Mouse (Mus musculus): Measurements from ENCODE around the gene Panx3.

Gene Panx3

DNA sequence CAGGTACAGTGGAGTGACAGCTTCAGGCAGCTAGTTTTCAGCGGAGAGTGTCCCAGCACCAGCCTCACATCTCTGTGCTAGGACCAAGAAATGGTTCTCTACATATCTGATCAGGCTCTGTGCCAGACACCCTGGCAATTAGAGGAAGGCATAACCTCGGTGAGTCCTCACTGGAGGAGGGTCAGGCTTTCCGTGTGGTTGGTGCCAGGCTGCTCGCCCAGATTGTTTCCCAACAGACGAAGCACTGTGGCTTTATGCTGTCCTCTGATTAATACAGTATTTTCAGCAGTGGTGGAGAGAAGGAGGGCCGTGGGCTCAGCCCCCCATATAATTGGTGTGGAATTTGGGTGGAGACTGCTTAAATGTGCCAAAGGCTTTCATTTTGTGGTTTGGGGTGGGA lies at the start of gene Panx3:
TSS of gene Panx3 (minus strand) at position 121 of the 400 bp plus-strand sequence.
- no peak for DNase-seq (ENCODE audit: extremely low spot score, low spot score)

DNA sequence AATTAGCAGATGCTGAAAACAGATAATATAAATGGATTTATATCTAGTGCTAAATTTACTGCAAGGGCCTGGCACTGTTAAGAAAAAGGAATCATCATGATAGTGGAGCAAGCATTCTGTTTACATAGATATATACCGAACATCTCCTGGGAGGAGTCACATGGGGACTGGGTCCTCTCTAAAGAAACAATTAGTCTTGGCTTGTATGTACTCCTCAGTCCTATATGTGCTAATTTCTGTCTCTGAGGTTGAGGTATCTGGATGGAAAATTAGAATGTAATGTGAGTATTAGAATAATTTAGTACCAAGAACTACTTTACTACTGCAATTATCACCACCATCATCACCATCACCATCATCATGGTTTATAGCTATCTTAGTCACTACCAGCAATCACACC lies 47.1 kb upstream of the Panx3 start, which contains the start of gene Olfr160:
TSS of gene Olfr160 (minus strand) at position 101 of the 400 bp plus-strand sequence.
- DNase-seq (ENCODE audit: extremely low spot score, low spot score), result no peak

GRCm38 (mm10) chr9:37689970-37690686 lies 21.1 kb upstream of the Panx3 start:
- no peak for DNase-seq (ENCODE audit: extremely low spot score, low spot score)

DNA sequence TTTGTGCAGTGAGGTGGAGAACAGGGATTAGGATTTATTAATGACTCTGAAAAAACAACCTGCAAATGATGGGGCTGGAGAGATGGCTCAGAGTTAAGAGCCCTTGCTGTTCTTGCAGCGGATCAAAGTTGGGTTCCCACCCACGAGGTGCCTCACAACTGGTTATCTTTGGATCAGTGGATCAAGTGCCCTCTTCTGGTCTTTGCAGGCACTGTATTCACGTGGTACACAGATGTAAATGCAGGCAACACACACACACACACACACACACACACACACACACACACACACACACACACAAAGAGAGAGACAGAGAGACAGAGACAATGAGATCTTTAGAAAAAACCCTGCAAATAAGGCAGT lies 18.9 kb upstream of the Panx3 start:
- DNase-seq (ENCODE audit: extremely low spot score, low spot score), result no peak

- no peak for DNase-seq (ENCODE audit: extremely low spot score, low spot score)
Measured at GRCm38 (mm10) chr9:37687288-37687940, 18.4 kb upstream of the Panx3 start.

DNA sequence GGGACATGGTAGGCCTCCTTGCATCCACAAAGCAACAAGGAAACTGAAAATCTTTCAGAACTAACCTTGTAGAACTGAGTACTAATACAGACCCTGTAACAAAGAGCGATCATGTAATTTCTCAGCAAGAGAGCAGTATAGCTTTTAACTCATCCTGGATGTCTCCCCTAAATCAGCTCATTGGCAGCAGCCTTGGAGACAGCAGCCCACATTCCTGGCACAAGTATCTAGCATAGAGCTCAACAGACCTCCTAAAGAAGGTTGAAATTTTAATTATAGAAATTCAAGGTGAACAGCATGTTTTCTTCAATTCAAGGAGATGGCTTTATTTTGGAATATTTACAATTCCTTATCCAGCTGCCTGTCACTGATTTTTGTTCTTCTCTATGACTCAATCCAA lies 12.1 kb upstream of the Panx3 start:
- no peak for DNase-seq (ENCODE audit: extremely low spot score, low spot score)

- DNase-seq (ENCODE audit: extremely low spot score, low spot score), result no peak
Measured at GRCm38 (mm10) chr9:37675287-37675686, 6.3 kb upstream of the Panx3 start.

DNA sequence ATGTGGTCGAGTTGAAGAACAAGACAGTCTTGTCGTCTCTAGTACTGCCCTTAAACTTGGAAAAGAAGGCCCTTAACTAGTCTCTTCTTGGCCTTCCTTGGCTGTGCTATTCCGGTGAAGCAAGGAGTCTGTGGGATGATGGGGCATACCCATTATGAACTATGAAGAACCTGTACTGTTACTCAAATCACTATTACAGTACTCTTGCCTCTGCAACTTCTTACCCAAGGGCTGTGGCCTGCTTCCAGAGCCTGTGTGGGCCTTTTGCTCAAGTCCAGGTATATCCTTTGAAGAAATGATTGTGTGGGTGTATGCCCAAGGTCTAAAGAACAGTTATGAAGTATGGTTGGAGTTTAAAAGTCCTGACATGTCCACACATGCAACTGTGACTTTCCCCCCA lies 1.2 kb upstream of the Panx3 start:
- DNase-seq (ENCODE audit: extremely low spot score, low spot score), result no peak

DNA sequence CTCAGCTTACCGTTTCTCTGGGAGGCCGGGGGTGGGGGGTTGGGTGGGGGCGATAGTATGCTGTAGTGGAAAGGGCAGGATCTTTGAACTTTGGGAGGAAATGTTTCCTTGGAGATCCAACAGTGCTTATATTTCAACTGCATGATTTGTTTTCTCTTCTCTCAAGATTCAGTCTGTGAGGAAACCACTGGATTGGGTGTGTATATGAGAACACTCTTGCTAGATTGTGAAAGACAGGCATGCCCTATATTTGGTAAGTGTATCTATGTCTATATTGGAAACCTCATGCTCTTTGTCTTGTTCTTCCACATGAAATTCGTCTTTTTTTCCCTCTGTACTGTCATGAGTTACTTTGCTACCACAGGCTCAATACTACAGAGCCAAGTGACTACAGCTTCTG lies 643 bp upstream of the Panx3 start:
- DNase-seq (ENCODE audit: extremely low spot score, low spot score), result no peak

DNA sequence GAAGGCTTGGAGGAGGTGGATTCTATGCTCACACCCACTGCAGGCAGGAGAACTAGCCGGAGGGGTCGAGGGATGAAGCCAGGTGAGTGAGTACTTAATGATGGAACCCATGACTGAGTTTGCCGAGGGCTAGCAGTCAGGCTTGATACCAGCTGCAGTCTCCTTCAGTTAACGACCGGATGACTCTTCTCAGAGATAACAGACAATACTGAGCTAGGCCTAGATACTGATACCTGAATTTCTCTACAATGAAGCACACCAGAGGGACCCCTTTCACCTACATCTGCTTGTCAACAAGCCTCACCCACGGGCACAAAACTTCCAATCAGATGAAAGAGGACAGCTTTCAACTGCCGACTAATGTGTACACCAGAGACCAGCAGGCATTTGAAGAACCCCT lies 3.0 kb downstream of the Panx3 start:
- DNase-seq (ENCODE audit: extremely low spot score, low spot score), result no peak

DNA sequence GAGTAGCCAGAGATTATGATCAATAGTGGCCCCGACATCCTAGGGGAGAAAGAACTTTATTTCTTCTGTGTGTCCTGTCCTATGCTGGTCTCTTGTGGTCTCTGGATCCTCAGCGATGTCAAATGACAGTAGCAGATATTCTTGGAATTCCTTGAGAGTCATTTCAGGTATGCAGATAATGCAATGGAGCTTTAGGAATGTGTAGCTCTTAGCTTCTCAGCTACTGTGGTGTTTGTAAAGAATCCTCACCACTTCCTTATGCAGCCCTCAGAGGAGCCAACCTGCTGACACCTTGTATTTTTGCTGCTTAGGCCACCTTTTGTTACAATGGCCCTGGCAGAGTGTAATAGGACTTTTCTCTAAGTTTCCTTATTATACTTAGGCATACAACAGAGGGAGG lies 4.4 kb downstream of the Panx3 start:
- no peak for DNase-seq (ENCODE audit: extremely low spot score, low spot score)

DNA sequence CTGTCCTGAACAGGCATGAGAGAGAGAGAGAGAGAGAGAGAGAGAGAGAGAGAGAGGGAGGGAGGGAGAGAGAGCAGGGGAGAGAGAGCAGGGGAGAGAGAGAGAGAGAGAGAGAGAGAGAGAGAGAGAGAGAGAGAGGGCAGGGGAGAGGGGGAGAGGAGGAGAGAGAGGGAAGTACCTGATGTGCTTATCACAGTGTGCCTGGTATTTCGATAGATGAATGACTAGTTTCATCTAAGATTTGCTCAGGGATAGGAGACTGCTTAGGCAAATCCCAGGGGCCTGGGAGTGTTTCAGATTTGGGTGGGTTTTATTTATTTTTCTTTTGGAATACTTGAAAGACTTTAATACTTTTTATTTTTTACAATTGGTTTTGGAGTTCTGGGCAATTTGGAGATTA lies 5.8 kb downstream of the Panx3 start:
- no peak for DNase-seq (ENCODE audit: extremely low spot score, low spot score)

GRCm38 (mm10) chr9:37659413-37659812 lies 9.6 kb downstream of the Panx3 start:
- DNase-seq (ENCODE audit: extremely low spot score, low spot score), result no peak

GRCm38 (mm10) chr9:37656931-37657481 lies 12.0 kb downstream of the Panx3 start, which contains the start of gene Tbrg1:
Gene Tbrg1 (minus strand): TSS chr9:37657312.
- DNase-seq (ENCODE audit: extremely low spot score, low spot score), result peak; percentile 89

- no peak for DNase-seq (ENCODE audit: extremely low spot score, low spot score)
Measured at GRCm38 (mm10) chr9:37656439-37656881, 12.6 kb downstream of the Panx3 start.

DNA sequence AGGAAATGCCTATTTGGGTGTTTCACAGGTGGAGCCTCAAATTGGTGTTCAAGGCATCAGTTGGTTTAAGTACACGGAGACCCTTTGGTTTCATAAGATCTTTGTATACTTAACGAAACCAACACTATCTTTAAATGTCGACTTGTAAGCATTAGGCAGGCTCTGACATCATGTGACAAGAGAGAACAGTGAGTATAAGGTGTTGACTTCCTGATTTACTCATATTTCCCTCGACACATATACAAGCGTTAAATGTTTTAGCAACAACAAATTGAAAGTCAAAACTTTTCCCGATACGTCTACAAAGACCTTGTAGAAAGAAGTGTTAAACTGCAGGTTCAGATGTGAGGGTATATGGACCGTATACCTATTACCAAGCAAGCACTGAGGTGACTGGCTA lies 13.1 kb downstream of the Panx3 start:
- DNase-seq (ENCODE audit: extremely low spot score, low spot score), result no peak

- no peak for DNase-seq (ENCODE audit: extremely low spot score, low spot score)
Measured at GRCm38 (mm10) chr9:37653836-37654235, 15.2 kb downstream of the Panx3 start.

GRCm38 (mm10) chr9:37650639-37651038 lies 18.4 kb downstream of the Panx3 start:
- DNase-seq (ENCODE audit: extremely low spot score, low spot score), result no peak

DNA sequence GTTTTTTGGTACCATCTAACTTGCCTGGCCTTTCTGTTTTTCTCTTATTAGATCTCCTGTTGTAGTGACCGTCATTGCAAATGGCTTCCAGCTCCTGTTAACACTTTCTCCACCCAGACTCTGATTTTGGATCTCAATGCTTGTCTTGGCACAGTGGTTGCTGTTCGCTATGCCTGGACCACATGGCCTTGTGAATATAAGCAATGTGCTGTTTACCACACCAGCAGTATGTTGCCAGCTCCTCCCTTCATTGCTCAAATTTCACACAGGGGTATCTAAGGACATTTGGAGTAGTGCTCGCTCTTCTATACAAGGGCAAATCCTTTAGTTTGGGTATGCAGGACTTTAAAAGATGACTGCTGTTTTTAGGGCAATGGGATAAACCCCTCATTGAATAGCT lies 22.8 kb downstream of the Panx3 start:
- no peak for DNase-seq (ENCODE audit: extremely low spot score, low spot score)

GRCm38 (mm10) chr9:37638721-37639120 lies 30.3 kb downstream of the Panx3 start:
- DNase-seq (ENCODE audit: extremely low spot score, low spot score), result no peak

GRCm38 (mm10) chr9:37636800-37637542 lies 32.1 kb downstream of the Panx3 start:
- DNase-seq (ENCODE audit: extremely low spot score, low spot score), result no peak

GRCm38 (mm10) chr9:37636335-37636734 lies 32.7 kb downstream of the Panx3 start:
- DNase-seq (ENCODE audit: extremely low spot score, low spot score), result peak; percentile 43

All from neural tube, embryonic 10.5 days (tissue).